Mouse (Mus musculus) adrenal gland, postnatal 25 days (tissue): Measurements from ENCODE around the gene Krtap4-2. TPM values are rescaled to one million over a fixed set of nuclear protein-coding genes. Genes with fewer than 3 reads are reported as not detected.

ENCODE experiments used
- DNase-seq: peaks from one replicate; pipeline ENCODE4 v3.0.0; 2021; ENCODE audit warnings: mixed read lengths
- total RNA-seq: library from RNA; stranded (reverse); gene quantifications from 2 replicates; pipeline ENCODE4 v1.2.3, GENCODE M21; 2021

The Krtap4-2 gene
- total RNA-seq, 1 experiment from 2014 or later: not detected

GRCm38 (mm10) chr11:99585096-99585495 is 49.8 kb downstream of the Krtap4-2 start:
- DNase-seq: no peak

Other genes with a start within 250 kb of the Krtap4-2 start
- 4.3 and 7.7 TPM in 2 replicates for gene Krt10, start 245.7 kb downstream of the Krtap4-2 start, total RNA-seq
- gene Krt12, start 212.8 kb downstream of the Krtap4-2 start, total RNA-seq: not detected in 2 replicates
- gene Krt20, start 196.9 kb downstream of the Krtap4-2 start, total RNA-seq: 0.15 TPM in 1 of 2 replicates, not detected in the other
- gene Krt23, start 141.9 kb downstream of the Krtap4-2 start, total RNA-seq: not detected in 2 replicates
- gene Krt39, start 113.7 kb downstream of the Krtap4-2 start, total RNA-seq: not detected in 2 replicates
- not detected in 2 replicates for gene Krt40, start 91.9 kb downstream of the Krtap4-2 start, total RNA-seq
- gene Krtap3-3, start 84.2 kb downstream of the Krtap4-2 start, total RNA-seq: not detected in 2 replicates
- gene Krtap3-2, start 78.2 kb downstream of the Krtap4-2 start, total RNA-seq: not detected in 2 replicates
- gene Gm11939, start 75.6 kb downstream of the Krtap4-2 start, total RNA-seq: not detected in 2 replicates
- not detected in 2 replicates for gene Krtap3-1, start 68.5 kb downstream of the Krtap4-2 start, total RNA-seq
- gene Krtap1-5, start 54.1 kb downstream of the Krtap4-2 start, total RNA-seq: not detected in 2 replicates
- gene Krtap1-4, start 51.4 kb downstream of the Krtap4-2 start, total RNA-seq: not detected in 2 replicates
- gene Krtap1-3, start 43.7 kb downstream of the Krtap4-2 start, total RNA-seq: not detected in 2 replicates
- not detected in 2 replicates for gene Krtap9-3, start 37.0 kb downstream of the Krtap4-2 start, total RNA-seq
- not detected in 2 replicates for gene Gm11938, start 31.8 kb downstream of the Krtap4-2 start, total RNA-seq
- not detected in 2 replicates for gene Gm11937, start 24.9 kb downstream of the Krtap4-2 start, total RNA-seq
- gene Krtap2-4, start 20.2 kb downstream of the Krtap4-2 start, total RNA-seq: not detected in 2 replicates
- gene Gm11562, start 14.6 kb downstream of the Krtap4-2 start, total RNA-seq: not detected in 2 replicates
- not detected in 2 replicates for gene Krtap4-1, start 6.8 kb downstream of the Krtap4-2 start, total RNA-seq
- not detected in 2 replicates for gene Krtap4-7, start 9.0 kb upstream of the Krtap4-2 start, total RNA-seq
- gene Gm11555, start 15.2 kb upstream of the Krtap4-2 start, total RNA-seq: not detected in 2 replicates
- not detected in 2 replicates for gene Gm11563, start 23.9 kb upstream of the Krtap4-2 start, total RNA-seq
- gene Krtap4-6, start 30.9 kb upstream of the Krtap4-2 start, total RNA-seq: not detected in 2 replicates
- not detected in 2 replicates for gene Gm14190, start 55.7 kb upstream of the Krtap4-2 start, total RNA-seq
- gene Gm14180, start 99.2 kb upstream of the Krtap4-2 start, total RNA-seq: not detected in 2 replicates
- gene Gm11595, start 137.8 kb upstream of the Krtap4-2 start, total RNA-seq: not detected in 2 replicates
- not detected in 2 replicates for gene Krtap4-8, start 145.6 kb upstream of the Krtap4-2 start, total RNA-seq
- not detected in 2 replicates for gene Krtap4-9, start 150.1 kb upstream of the Krtap4-2 start, total RNA-seq
- not detected in 2 replicates for gene Gm11596, start 158.4 kb upstream of the Krtap4-2 start, total RNA-seq
- not detected in 2 replicates for gene Gm11569, start 163.8 kb upstream of the Krtap4-2 start, total RNA-seq
- gene Gm11554, start 169.4 kb upstream of the Krtap4-2 start, total RNA-seq: not detected in 2 replicates
- not detected in 2 replicates for gene Krtap4-13, start 174.8 kb upstream of the Krtap4-2 start, total RNA-seq
- not detected in 2 replicates for gene Gm11564, start 180.6 kb upstream of the Krtap4-2 start, total RNA-seq
- not detected in 2 replicates for gene 2300003K06Rik, start 203.0 kb upstream of the Krtap4-2 start, total RNA-seq
- not detected in 2 replicates for gene Krtap4-16, start 216.5 kb upstream of the Krtap4-2 start, total RNA-seq
- not detected in 2 replicates for gene Gm11568, start 222.8 kb upstream of the Krtap4-2 start, total RNA-seq
- not detected in 2 replicates for gene Gm11559, start 229.4 kb upstream of the Krtap4-2 start, total RNA-seq
- gene Krtap9-1, start 238.3 kb upstream of the Krtap4-2 start, total RNA-seq: not detected in 2 replicates
- not detected in 2 replicates for gene Gm11567, start 244.1 kb upstream of the Krtap4-2 start, total RNA-seq